Mouse (Mus musculus): ENCODE measurements around the gene Stk16.

- TF ChIP-seq POLR2A (IDR thresholded peaks at IDR 0.05; ENCODE audit: low read depth, low read length): no peak
- no peak for TF ChIP-seq MAX (IDR thresholded peaks at IDR 0.05; ENCODE audit: low read length)
- no peak for TF ChIP-seq ZC3H11A (IDR thresholded peaks at IDR 0.05; ENCODE audit: low read depth, low read length)
- no peak for TF ChIP-seq CHD2 (IDR thresholded peaks at IDR 0.05; ENCODE audit: low read length)
- no peak for TF ChIP-seq MAFK (IDR thresholded peaks at IDR 0.05; ENCODE audit: insufficient replicate concordance, low read length)
- no peak for TF ChIP-seq CTCF (conservative IDR thresholded peaks at IDR 0.05 in 1 of 2, IDR thresholded peaks at IDR 0.05 in 1 of 2; ENCODE audit: low read depth in 2 of 2, low read length in 2 of 2)
- TF ChIP-seq RCOR1 (conservative IDR thresholded peaks at IDR 0.05; ENCODE audit: low read depth, low read length): no peak
- no peak for TF ChIP-seq EP300 (IDR thresholded peaks at IDR 0.05; ENCODE audit: low read length)
- TF ChIP-seq ETS1 (conservative IDR thresholded peaks at IDR 0.05; ENCODE audit: low read depth, low read length): no peak
- TF ChIP-seq ELF1 (IDR thresholded peaks at IDR 0.05; ENCODE audit: low read depth, low read length): no peak
- TF ChIP-seq JUND (conservative IDR thresholded peaks at IDR 0.05; ENCODE audit: low read depth, low read length): no peak
- no peak for TF ChIP-seq PAX5 (IDR thresholded peaks at IDR 0.05; ENCODE audit: low read length)
- no peak for TF ChIP-seq MEF2A (IDR thresholded peaks at IDR 0.05; ENCODE audit: borderline replicate concordance, low read depth, low read length)
Measured at GRCm38 (mm10) chr1:75244175-75244826, 33.7 kb downstream of the Stk16 start.
